Mouse (Mus musculus) layer of hippocampus, postnatal 14 days (tissue): Measurements from ENCODE around the gene Nr2c1. TPM values are rescaled to one million over a fixed set of nuclear protein-coding genes. Genes with fewer than 3 reads are reported as not detected.

ENCODE experiments used
- DNase-seq, 2 experiments: peaks; one replicate each; pipeline ENCODE4 v3.0.0; 2021 to 2022; ENCODE audit warnings: low spot score in 2 of 2, mixed read lengths in 1 of 2
- total RNA-seq, 2 experiments: library from RNA; stranded (reverse); gene quantifications; 2 replicates each; pipeline ENCODE4 v1.2.3; 2021

The Nr2c1 gene
- total RNA-seq, 2 experiments from 2014 or later, result 7.7 to 9.0 TPM

- peak; percentile 95 to 96 for DNase-seq
These were observed 50.9 kb downstream of the Nr2c1 start, which contains the start of gene Ndufa12 for GRCm38 (mm10) chr10:94198482-94199405. Gene Ndufa12, plus strand, starts transcription at chr10:94198720.

DNA sequence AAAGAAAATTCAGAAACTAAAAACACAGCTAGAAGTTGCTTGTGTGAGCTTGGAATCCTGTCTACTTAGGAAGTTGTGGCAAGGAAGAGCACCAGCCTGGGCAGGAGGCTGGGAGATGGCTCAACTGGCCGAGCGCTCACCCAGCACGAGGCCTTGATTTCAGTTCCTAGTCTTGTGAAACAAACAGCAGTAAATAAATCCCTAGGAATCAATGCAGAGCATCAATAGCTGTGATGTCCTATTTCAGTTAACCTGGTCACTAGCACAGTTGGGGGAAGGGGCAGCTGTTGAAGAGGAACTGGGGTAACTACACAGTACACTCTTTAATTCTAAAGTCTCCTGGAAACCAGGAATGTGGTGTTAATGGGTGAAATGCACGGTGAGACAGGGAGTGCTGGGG, 57.1 kb downstream of the Nr2c1 start:
- no peak for DNase-seq

GRCm38 (mm10) chr10:94210718-94211618, 63.1 kb downstream of the Nr2c1 start:
- DNase-seq, result peak; percentile 8 to 42

- no peak for DNase-seq
These were observed 63.9 kb downstream of the Nr2c1 start for GRCm38 (mm10) chr10:94211725-94212124.

DNA sequence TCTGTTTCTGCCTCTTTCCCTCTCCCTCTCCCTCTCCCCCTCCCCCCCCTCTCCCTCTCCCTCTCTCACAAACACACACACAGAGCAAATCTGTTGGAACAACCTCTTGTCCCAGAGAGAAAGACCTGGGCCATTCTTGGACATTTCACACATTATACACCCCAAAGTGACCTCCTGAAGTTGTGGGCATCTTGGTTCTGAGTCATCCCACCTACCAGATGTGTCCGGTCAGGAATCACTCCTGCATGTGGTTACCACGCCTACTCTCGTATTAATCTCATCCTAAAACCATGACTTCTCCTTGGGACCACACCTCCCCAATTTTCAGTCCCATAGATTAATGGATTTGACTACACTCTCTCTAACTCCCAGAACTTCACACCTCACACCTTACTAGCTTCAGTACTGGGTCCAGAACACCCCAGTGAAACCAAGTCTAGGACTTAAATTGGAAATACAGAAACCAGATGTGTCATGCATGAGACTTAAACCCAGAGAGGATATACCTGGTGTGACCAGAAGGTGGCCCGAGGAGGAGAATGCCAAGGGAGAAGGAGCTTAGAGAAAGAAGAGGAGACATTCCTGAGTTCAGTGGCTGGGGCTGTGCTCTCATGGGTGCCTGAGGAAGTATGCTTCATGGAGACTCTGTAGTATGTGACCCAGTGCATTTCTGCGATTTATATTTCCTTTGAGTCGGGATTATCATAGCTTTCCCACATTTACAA, 77.4 kb downstream of the Nr2c1 start:
- no peak for DNase-seq

GRCm38 (mm10) chr10:94230172-94230981, 82.6 kb downstream of the Nr2c1 start:
- DNase-seq, result peak; percentile 26 to 51

- DNase-seq, result no peak
These were observed 83.2 kb downstream of the Nr2c1 start for GRCm38 (mm10) chr10:94231025-94231424.

GRCm38 (mm10) chr10:94235200-94235599, 87.4 kb downstream of the Nr2c1 start:
- no peak for DNase-seq

GRCm38 (mm10) chr10:94241346-94241745, 93.5 kb downstream of the Nr2c1 start:
- no peak for DNase-seq

Other genes starting within 250 kb of the Nr2c1 start
- 10 to 100 TPM; 77.1 to 77.9 TPM for gene Vezt, start 112.2 kb upstream of the Nr2c1 start, total RNA-seq
- 10 to 100 TPM in 1 of 2 experiments, 1 to 10 TPM in 1; 9.7 to 10.7 TPM for gene Fgd6, start 112.0 kb upstream of the Nr2c1 start, total RNA-seq
- 100 to 1,000 TPM; 255 to 259 TPM for gene Ndufa12, start 50.7 kb downstream of the Nr2c1 start, total RNA-seq
- not detected for gene Gm4792, start 150.7 kb downstream of the Nr2c1 start, total RNA-seq
- gene Tmcc3, start 163.9 kb downstream of the Nr2c1 start, total RNA-seq, result 10 to 100 TPM; 40.5 to 41.4 TPM